Mouse (Mus musculus): Measurements from ENCODE around the gene Esyt2.
A peak's percentile ranks its signal among the peaks of the same experiment; 100 is the strongest.

The Esyt2 gene

GRCm38 (mm10) chr12:116281427-116282281, 658 bp downstream of the Esyt2 start:
- DNase-seq = peak; percentile 41 to 68

DNA sequence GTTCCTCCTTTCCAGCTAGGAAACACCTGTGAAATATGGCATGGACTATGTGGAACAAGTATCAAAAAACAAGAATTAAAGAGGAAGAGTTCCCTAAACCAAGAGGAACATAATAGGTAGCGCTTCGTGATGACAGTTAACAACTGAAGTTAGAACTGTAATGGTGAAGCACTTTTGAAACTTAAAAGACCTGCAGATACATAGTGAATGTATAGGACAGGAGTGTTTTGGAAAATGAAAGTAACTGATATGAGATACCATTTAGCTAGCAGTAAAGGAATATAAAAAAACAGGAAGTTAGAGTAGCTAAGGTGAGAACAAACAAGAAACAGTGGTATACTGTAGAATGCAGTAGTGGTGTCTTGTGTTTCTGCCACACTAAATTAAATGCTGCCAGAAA, 1.9 kb downstream of the Esyt2 start:
- no peak for DNase-seq

DNA sequence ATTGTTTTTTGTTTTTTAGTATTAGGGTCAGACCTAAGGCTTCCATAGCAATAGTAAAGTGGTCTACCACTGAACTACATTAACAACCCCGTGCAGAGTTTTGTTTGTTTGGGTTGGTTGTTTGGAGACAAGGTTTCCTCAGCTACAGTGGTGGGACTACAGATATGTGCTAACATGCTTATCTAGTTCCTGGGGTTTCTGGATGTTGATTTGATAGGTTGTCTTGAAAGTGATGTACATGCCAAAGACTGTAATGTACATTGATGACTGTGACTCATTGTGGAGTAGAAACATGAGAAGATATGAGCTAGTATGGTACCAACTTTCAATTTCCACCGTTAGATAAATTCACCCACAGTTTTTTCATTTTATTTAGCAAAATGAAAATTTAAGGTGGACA, 2.5 kb downstream of the Esyt2 start:
- no peak for DNase-seq

DNA sequence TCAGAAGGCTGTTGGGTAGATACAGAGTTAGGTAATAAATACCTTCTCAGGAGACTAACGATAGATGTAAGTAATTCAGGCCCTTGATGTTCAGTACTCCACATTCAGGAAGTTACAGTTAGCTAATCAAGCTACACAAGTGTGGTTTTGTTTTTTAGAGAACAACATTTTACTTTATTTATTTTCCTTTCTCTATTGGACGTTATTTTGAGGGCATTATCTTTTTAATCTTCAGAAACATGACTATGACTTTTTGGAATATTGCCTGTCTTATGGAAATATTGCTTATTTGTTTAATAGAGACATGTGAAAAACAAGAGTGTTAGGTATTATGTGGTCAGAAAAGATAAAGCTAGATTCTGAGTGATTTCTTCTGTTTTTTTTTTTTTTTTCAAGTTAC, 12.2 kb downstream of the Esyt2 start:
- DNase-seq = no peak

DNA sequence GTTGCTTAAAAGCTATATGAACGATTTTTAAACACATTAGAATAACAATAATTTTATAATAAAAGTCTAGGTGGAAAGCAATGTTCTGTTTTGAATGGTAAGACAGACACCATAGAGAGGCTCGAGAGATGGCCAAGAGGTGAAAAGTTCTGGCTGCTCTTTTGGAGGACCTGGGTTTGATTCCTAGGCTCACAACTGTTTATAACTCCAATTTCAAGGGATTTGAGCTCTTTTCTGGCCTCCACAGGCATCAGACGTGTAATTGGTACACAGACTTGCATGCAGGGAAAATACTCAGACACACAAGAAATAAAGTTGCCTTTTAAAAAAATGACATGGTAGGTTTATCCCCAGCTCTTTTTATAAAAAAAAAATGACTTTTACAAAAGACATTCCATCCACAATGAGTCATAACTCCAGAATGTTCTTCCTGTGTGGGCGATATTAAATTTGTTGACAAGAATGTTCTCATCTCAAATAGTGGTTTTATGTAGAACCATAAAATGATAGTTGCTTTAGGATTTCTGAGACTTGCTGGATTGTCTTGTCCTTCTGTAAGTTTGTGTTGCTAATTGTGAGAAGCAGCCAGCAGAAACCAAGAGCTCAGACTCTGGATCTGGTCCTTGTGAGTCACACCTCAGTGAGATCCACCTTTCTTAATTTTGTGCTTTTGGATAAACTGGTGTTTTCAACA, 12.8 kb downstream of the Esyt2 start:
- no peak for DNase-seq

GRCm38 (mm10) chr12:116299906-116300305, 18.9 kb downstream of the Esyt2 start:
- DNase-seq = no peak

DNA sequence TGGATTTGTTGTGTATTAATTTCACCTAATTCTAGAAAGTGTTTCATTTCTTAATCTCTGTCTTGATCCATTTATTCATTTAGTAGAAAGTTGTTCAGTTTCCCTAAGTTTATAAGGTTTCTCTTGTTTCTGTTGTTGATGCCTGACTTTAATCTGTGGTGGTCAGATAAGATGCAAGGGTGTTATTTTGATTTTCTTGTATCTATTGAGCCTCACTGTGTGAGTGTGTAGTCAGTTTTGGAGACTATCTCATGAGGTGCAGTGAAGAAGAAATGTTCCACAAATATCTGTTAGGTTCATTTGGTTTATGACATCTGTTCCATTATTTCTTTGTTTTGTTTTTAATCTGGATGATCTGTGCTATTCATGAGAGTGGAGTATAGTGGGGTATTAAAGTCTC, 21.2 kb downstream of the Esyt2 start:
- no peak for DNase-seq

DNA sequence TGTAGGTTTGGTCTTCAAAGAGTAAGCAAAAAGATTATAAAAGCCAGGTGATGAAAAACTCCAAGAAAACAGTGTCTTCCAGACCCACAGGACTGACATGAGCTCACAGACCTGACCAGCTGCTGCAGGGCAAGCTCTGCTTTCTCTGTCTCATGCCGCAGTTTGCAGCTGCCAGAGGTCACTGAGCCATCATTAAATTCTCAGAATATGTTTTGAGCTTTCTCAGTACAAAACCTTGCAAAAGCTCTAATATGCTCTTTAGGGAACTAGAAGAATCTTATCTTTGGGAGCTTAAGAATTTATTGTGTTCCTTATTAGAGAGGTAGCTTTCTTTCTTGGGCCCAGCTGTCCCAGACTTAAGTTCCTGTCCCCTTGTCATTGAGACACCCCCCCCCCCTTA, 25.0 kb downstream of the Esyt2 start:
- peak in 1 of 2 experiments; percentile 9 for DNase-seq

DNA sequence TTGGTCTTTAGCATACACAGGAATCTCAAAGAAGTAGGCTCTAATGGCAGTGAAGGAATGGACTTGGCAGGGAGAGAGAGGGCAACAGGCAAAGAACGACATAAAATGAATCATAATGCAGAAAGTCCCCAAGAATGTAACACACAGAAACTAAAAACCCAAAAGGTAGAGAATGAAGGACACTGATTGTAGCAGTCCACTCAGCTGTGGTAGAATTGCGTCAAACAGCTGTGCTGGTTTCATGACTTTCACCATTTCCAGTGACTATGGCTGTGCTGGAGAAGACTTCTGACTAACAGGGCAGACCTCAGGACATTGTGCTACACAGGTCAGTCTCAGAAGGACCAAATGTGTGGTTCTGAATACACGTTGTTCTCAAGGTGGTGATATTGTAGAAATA, 26.9 kb downstream of the Esyt2 start:
- DNase-seq = no peak

DNA sequence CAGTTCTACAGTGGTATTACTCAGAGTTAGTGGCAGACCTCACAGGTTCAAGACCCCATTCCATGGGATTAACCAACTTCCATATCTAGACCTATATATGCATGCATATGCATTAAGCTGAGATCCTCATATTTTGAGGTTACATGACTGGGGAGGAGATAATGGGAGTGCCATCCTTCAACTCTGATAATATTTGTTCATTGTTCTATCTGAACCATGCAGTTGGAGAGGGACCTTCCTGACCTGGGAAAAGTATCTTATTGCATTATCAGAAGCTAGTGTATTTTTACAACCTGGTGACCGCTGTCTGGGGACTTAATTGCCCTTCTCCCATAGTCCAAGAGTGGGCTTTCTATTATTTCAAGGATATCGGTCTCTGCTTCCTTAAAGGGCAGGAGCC, 27.6 kb downstream of the Esyt2 start:
- DNase-seq = no peak

DNA sequence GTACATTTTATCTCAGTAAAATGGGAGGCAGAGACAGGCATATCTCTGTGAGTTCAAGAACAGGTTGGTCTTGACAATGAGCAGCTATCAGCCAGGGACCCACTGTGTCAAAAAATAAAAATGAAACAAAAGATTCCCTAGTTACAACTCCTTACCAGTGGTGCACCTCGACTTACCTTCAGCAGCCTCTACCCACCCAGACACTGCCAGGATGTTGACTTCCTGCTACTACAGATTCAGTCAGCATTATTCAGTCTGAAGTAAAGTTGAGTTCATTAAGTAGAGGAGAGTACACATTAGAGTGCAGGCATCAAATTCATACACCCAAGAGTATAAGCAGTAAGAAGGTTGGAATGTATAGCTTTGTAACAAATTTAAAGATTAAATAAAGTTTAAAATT, 32.8 kb downstream of the Esyt2 start:
- no peak for DNase-seq

DNA sequence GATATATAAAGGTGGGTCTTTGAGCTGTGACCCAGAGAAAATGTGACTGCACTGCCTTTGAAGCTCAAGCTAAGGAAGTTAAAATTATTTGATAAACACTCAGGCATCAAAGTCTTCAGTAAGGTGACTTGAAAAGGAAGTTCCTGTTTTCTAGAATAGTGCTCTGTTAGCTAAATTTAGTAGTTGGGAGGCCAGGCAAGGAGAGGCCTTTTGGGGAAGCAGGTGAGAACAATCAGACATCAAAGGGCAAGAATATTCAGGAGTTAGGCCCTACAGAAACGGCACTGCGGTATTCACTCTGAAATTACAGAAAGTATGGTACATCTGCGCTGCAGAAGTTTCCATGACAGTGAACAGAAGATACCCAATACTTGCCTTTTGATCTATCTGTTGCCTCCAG, 34.5 kb downstream of the Esyt2 start:
- DNase-seq = no peak

- DNase-seq = no peak
These were observed 36.8 kb downstream of the Esyt2 start for GRCm38 (mm10) chr12:116317818-116318217.

- DNase-seq = peak in 1 of 2 experiments; percentile 30
These were observed 44.5 kb downstream of the Esyt2 start for GRCm38 (mm10) chr12:116325545-116325944.

DNA sequence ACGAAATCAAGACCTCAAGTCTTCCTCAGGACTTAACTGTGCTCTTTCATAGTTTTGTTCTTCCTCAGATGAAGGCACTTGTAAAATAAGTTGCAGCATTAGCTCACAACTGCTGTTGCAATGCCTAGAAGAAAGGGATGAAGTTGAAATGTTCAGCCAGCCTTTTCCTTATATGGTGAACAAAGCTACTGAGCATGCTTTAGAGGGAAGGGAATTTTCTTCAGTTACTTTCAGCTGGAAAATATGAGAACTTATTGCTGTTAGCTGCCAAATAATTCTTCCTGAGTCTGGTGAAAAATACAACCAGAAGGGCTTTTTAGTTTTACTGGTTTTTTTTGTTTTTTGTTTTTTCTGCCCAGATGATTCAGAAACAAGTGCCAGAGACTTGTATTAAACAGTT, 45.2 kb downstream of the Esyt2 start:
- no peak for DNase-seq

DNA sequence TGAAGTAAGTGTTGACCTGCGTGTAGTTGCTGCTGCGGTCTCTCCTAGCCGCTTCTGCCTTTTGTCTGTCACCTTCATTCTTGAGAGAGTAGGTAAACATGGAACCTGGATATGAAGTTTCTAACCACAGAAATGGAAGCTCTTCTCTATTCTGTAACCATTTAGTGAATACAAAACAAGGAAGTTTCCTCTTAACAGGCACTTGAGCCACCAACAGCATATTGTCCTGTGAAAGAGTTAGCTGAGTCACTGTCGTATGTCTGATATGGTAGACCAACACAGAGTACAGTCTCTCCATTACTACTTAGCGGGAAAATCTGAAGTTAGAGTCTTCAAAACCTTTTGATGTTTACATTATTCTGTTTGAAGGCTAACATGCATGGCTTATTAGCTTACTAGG, 53.3 kb downstream of the Esyt2 start:
- DNase-seq = no peak

DNA sequence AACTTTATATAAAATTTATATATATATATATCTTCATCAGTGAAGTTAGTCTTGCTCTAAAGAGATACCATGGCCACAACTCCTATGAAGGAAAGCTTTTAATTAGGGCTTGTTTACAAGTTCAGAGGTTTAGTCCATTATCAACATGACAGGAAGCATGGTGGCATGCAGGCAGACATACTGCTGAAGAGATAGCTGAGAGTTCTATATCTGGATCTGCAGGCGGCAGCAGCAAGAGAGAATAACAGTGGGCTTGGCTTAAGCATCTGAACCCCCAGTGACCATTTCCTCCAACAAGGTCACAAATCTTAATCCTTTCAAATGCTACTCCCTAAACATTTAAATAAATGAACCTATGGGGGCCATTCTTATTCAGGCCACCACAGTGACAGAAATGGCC, 59.2 kb downstream of the Esyt2 start:
- DNase-seq = no peak

- DNase-seq = no peak
These were observed 67.8 kb downstream of the Esyt2 start for GRCm38 (mm10) chr12:116348755-116349286.

DNA sequence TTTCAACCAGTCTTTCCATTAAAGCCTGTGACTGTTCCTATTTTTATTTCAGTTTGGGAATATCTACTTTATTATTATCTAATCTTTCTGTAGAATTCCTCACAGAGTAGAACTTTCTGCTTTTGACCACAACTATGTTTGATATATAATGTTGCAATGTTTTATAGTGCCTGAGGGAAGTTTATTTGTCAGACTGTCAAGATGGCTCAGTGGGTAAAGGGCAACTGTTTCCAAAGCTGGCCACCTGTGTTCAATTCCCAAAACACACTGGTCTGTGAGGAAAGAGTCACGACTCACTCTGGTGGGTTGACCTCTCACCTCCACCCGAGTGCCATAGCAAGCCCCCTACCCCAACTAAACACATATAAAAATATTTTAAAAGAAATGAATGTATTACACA, 68.4 kb downstream of the Esyt2 start:
- no peak for DNase-seq

- DNase-seq = no peak
These were observed 70.0 kb downstream of the Esyt2 start for GRCm38 (mm10) chr12:116351022-116351421.

DNA sequence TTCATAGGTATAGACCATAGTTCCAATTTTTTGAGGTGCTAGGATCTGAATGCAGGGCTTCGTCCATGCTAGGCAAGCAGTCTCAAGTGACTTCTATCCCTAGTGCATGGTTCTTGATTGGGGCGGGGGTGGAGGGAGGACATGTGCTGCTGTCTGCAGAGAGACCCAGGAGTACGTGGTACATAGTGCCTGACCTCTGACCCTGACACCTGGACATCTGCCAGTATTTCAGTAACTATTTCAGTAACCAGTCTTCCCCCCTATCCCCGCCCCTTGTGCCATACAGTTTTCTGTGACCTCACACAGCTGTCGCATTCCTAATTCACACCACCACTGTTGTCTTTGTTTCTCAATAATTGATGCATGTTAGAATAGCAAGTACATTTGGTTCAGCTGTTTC, 71.4 kb downstream of the Esyt2 start:
- no peak for DNase-seq

DNA sequence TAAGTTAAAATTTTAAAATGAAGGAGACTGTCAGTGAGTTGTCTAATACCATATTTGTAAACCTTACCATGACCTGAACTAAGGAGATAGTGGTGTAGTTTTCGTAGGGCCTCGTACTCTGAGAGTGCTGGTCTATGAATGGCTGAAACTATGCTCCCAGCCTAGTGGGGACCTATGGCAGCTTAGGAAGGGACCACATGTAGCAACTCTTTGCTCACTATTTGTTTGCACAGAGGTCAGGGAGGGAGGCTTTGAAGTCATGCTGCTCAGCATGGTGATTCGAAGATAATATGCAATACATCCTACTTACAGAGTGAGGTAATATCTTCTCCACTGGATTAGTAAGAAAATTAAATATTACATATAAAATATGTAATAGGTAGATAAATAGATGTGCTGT, 73.7 kb downstream of the Esyt2 start:
- DNase-seq = no peak

DNA sequence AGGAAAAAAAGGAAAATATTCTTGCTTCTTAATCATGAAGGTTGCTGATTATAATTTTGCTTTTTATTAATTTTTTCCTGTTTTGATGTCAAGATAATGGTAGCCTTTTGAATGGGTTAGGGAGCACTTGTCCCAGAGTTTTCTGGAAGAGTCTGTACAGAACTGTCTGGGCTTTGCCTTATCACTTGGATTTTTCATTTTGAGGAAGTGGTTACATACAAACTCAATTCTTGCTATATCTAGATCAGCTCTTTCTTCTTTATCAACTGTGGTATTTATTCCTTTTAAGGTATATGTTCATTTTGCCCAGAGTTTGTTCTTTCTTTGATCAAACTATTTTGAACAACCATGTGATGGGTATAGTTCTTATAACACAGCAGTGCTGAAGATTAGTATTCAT, 81.1 kb downstream of the Esyt2 start:
- no peak for DNase-seq

GRCm38 (mm10) chr12:116366900-116367299, 85.9 kb downstream of the Esyt2 start:
- no peak for DNase-seq
